ENCODE assay signal across 29 mouse cellular contexts in genomic region chr4:142342482-142343206, GRCm38 (mm10).
DNase-seq lines count a peak whose midpoint lies in the region; ATAC-seq and TF ChIP-seq lines count a peak whose summit lies in the region.
"Had no signal": no experiment of that assay in that cellular context is flagged by ENCODE, and none has a peak within 500 bp of the region (broad histone marks: within the 10 kb centered on the region; RNA-seq: fewer than 3 reads in every experiment).

No protein-coding gene starts in this region.

- peaks cover 30% of the 10 kb centered on the region for H3K4me1 ChIP-seq in heart, embryonic 10.5 days
- H3K4me1 ChIP-seq in heart, embryonic 12.5 days (replicated peaks), result peaks cover 14% of the 10 kb centered on the region
- peaks cover 30% of the 10 kb centered on the region for H3K4me1 ChIP-seq in midbrain, embryonic 14.5 days (ENCODE audit: control insufficient read depth, insufficient read depth, low read length)
- peaks cover 45% of the 10 kb centered on the region for H3K4me1 ChIP-seq in midbrain, embryonic 10.5 days
- peaks cover 48% of the 10 kb centered on the region for H3K4me1 ChIP-seq in hindbrain, postnatal 0 days (ENCODE audit: insufficient read depth, low read length)
- H3K4me1 ChIP-seq in neural tube, embryonic 14.5 days (ENCODE audit: control insufficient read depth, insufficient read depth, low read length), result peaks cover 15% of the 10 kb centered on the region; the same call in 1 of the 2 replicates
- H3K4me1 ChIP-seq: intestine, embryonic 15.5 days had no signal

- no peaks in the 10 kb centered on the region for H3K9me3 ChIP-seq in heart, embryonic 10.5 days
- no peaks in the 10 kb centered on the region for H3K9me3 ChIP-seq in heart, embryonic 12.5 days (replicated peaks)
- no peaks in the 10 kb centered on the region for H3K9me3 ChIP-seq in midbrain, embryonic 14.5 days (ENCODE audit: control insufficient read depth, low read length)
- H3K9me3 ChIP-seq in midbrain, embryonic 10.5 days (replicated peaks), result no peaks in the 10 kb centered on the region
- no peaks in the 10 kb centered on the region for H3K9me3 ChIP-seq in hindbrain, postnatal 0 days (ENCODE audit: low read length)
- no peaks in the 10 kb centered on the region for H3K9me3 ChIP-seq in neural tube, embryonic 14.5 days (ENCODE audit: control insufficient read depth, low read length)
- H3K9me3 ChIP-seq: heart, embryonic 15.5 days; intestine, embryonic 15.5 days; limb, embryonic 12.5 days had no signal

- no peak overlapping the region for H3K4me3 ChIP-seq in heart, embryonic 10.5 days
- no peak overlapping the region for H3K4me3 ChIP-seq in heart, embryonic 12.5 days
- H3K4me3 ChIP-seq in midbrain, embryonic 14.5 days (replicated peaks; ENCODE audit: low read depth, low read length), result no peak overlapping the region
- no peak overlapping the region for H3K4me3 ChIP-seq in midbrain, embryonic 10.5 days
- no peak overlapping the region for H3K4me3 ChIP-seq in hindbrain, postnatal 0 days (ENCODE audit: low read length)
- H3K4me3 ChIP-seq in neural tube, embryonic 14.5 days (ENCODE audit: low read depth, low read length), result no peak overlapping the region
- H3K4me3 ChIP-seq: heart, adult 2 months; heart, embryonic 15.5 days; intestine, embryonic 15.5 days; layer of hippocampus, adult 2 months; limb, embryonic 12.5 days had no signal

- WGBS in heart, embryonic 10.5 days, result 66% methylated on average over 19 of the region's 19 CpGs
- 62% methylated on average over 19 of the region's 19 CpGs for WGBS in heart, embryonic 12.5 days
- 41% methylated on average over 19 of the region's 19 CpGs for WGBS in midbrain, embryonic 14.5 days
- WGBS in midbrain, embryonic 10.5 days, result 88% methylated on average over 19 of the region's 19 CpGs
- WGBS in hindbrain, postnatal 0 days, result 33% methylated on average over 19 of the region's 19 CpGs
- 49% methylated on average over 19 of the region's 19 CpGs for WGBS in neural tube, embryonic 14.5 days

- no peak for DNase-seq in heart, embryonic 10.5 days (ENCODE audit: low spot score)
- DNase-seq in midbrain, embryonic 14.5 days, result peak; percentile 70
- no peak for DNase-seq in midbrain, embryonic 10.5 days (ENCODE audit: low spot score)
- peak; percentile 58 for DNase-seq in hindbrain, postnatal 0 days (ENCODE audit: low spot score)
- DNase-seq: adrenal gland, adult 2 months; B cell, adult 2 months; cerebellum, adult 18-20 months; cerebellum, postnatal 25 days; gastrocnemius, postnatal 36 days; heart, adult 2 months; heart, postnatal 36 days; kidney, adult 8-10 months; kidney, postnatal 10 days; liver, postnatal 0 days; right cerebral cortex, adult 18-20 months; right cerebral cortex, postnatal 4 days; thymus, adult 18-20 months; thymus, postnatal 36 days had no signal

- no peak overlapping the region for H3K4me2 ChIP-seq in heart, embryonic 12.5 days
- no peak overlapping the region for H3K4me2 ChIP-seq in midbrain, embryonic 14.5 days (ENCODE audit: low read length)
- no peak overlapping the region for H3K4me2 ChIP-seq in hindbrain, postnatal 0 days (ENCODE audit: low read depth, low read length)
- H3K4me2 ChIP-seq in neural tube, embryonic 14.5 days (ENCODE audit: low read depth, low read length), result no peak overlapping the region
- H3K4me2 ChIP-seq: heart, embryonic 15.5 days; intestine, embryonic 15.5 days; limb, embryonic 12.5 days; liver, embryonic 11.5 days had no signal

- H3K36me3 ChIP-seq in heart, embryonic 10.5 days, result no peaks in the 10 kb centered on the region
- H3K36me3 ChIP-seq in heart, embryonic 12.5 days, result no peaks in the 10 kb centered on the region
- H3K36me3 ChIP-seq in midbrain, embryonic 14.5 days (ENCODE audit: control insufficient read depth, insufficient read depth, low read length), result no peaks in the 10 kb centered on the region
- H3K36me3 ChIP-seq in midbrain, embryonic 10.5 days, result no peaks in the 10 kb centered on the region
- H3K36me3 ChIP-seq in hindbrain, postnatal 0 days (ENCODE audit: insufficient read depth, low read length), result no peaks in the 10 kb centered on the region
- H3K36me3 ChIP-seq in neural tube, embryonic 14.5 days (ENCODE audit: control insufficient read depth, insufficient read depth, low read length), result no peaks in the 10 kb centered on the region
- H3K36me3 ChIP-seq: heart, embryonic 15.5 days; intestine, embryonic 15.5 days; limb, embryonic 12.5 days had no signal

- H3K27ac ChIP-seq in heart, embryonic 10.5 days, result peak overlapping the region; percentile 29; the same call in 1 of the 2 replicates
- H3K27ac ChIP-seq in heart, embryonic 12.5 days (ENCODE audit: poor library complexity, severe bottlenecking), result no peak overlapping the region
- no peak overlapping the region; the same call in 1 of the 2 replicates for H3K27ac ChIP-seq in midbrain, embryonic 14.5 days (replicated peaks; ENCODE audit: low read depth, low read length)
- no peak overlapping the region for H3K27ac ChIP-seq in midbrain, embryonic 10.5 days (replicated peaks)
- no peak overlapping the region for H3K27ac ChIP-seq in hindbrain, postnatal 0 days
- H3K27ac ChIP-seq in neural tube, embryonic 14.5 days (ENCODE audit: low read depth, low read length), result no peak overlapping the region
- H3K27ac ChIP-seq: heart, adult 2 months; heart, embryonic 15.5 days; intestine, embryonic 15.5 days; limb, embryonic 12.5 days; macrophage had no signal

- no peaks in the 10 kb centered on the region for H3K27me3 ChIP-seq in heart, embryonic 10.5 days (ENCODE audit: insufficient read depth, poor library complexity, severe bottlenecking)
- no peaks in the 10 kb centered on the region for H3K27me3 ChIP-seq in heart, embryonic 12.5 days (replicated peaks)
- H3K27me3 ChIP-seq in midbrain, embryonic 14.5 days (ENCODE audit: control insufficient read depth, insufficient read depth, low read length), result no peaks in the 10 kb centered on the region
- no peaks in the 10 kb centered on the region for H3K27me3 ChIP-seq in midbrain, embryonic 10.5 days (ENCODE audit: low read depth, poor library complexity, severe bottlenecking)
- H3K27me3 ChIP-seq in hindbrain, postnatal 0 days (ENCODE audit: insufficient read depth, low read length), result no peaks in the 10 kb centered on the region
- no peaks in the 10 kb centered on the region for H3K27me3 ChIP-seq in neural tube, embryonic 14.5 days (ENCODE audit: control insufficient read depth, insufficient read depth, low read length)
- H3K27me3 ChIP-seq: heart, embryonic 15.5 days; intestine, embryonic 15.5 days; limb, embryonic 12.5 days had no signal

- H3K9ac ChIP-seq in heart, embryonic 12.5 days, result no peak overlapping the region
- no peak overlapping the region for H3K9ac ChIP-seq in midbrain, embryonic 14.5 days (replicated peaks; ENCODE audit: low read length)
- H3K9ac ChIP-seq in hindbrain, postnatal 0 days (replicated peaks; ENCODE audit: low read length), result no peak overlapping the region
- H3K9ac ChIP-seq in neural tube, embryonic 14.5 days (replicated peaks; ENCODE audit: low read depth, low read length), result no peak overlapping the region
- H3K9ac ChIP-seq: heart, embryonic 15.5 days; intestine, embryonic 15.5 days; limb, embryonic 12.5 days; liver, postnatal 0 days had no signal

- no peak for ATAC-seq in heart, embryonic 12.5 days (ENCODE audit: insufficient number of reproducible peaks, low FRiP score)
- ATAC-seq in midbrain, embryonic 14.5 days (ENCODE audit: low FRiP score, low TSS enrichment), result 0 out of 2 replicates have a peak, but pooled peaks have one; percentile 28
- peak; percentile 32; the same call in 1 of the 2 replicates for ATAC-seq in hindbrain, postnatal 0 days
- ATAC-seq in neural tube, embryonic 14.5 days (ENCODE audit: low read depth), result peak; percentile 41
- ATAC-seq in inflammation-experienced regulatory T-cells, adult 6 months, result no peak
- ATAC-seq: forebrain, embryonic 16.5 days; intestine, embryonic 15.5 days; liver, postnatal 0 days; lung, postnatal 0 days had no signal

- no peak for TF ChIP-seq CTCF in hindbrain, postnatal 0 days (IDR thresholded peaks at IDR 0.05; ENCODE audit: low read depth)

Comparison
In these comparisons a context has a peak if more than half of its experiments do, and no peak if none do; other contexts are left out.
1. DNase-seq: peak in midbrain, embryonic 14.5 days (single experiment) and hindbrain, postnatal 0 days (single experiment); none in heart, embryonic 10.5 days (single experiment) and midbrain, embryonic 10.5 days (single experiment).
2. ATAC-seq: peak in midbrain, embryonic 14.5 days (single experiment), hindbrain, postnatal 0 days (single experiment) and neural tube, embryonic 14.5 days (single experiment); none in heart, embryonic 12.5 days (single experiment) and inflammation-experienced regulatory T-cells, adult 6 months (single experiment).